Mouse (Mus musculus) layer of hippocampus, postnatal 10 days (tissue): Measurements from ENCODE around the gene Hivep3. TPM values are rescaled to one million over a fixed set of nuclear protein-coding genes. Genes with fewer than 3 reads are reported as not detected.

Source experiments
- DNase-seq, 2 experiments: peaks; one replicate each; pipeline ENCODE4 v3.0.0; 2021; ENCODE audit warnings: low spot score in 2 of 2
- total RNA-seq, 2 experiments: library from RNA; stranded (reverse); gene quantifications; 2 replicates each; pipeline ENCODE4 v1.2.3; 2021

The Hivep3 gene
- total RNA-seq, 2 experiments from 2014 or later, result 50.6 to 55.3 TPM

DNA sequence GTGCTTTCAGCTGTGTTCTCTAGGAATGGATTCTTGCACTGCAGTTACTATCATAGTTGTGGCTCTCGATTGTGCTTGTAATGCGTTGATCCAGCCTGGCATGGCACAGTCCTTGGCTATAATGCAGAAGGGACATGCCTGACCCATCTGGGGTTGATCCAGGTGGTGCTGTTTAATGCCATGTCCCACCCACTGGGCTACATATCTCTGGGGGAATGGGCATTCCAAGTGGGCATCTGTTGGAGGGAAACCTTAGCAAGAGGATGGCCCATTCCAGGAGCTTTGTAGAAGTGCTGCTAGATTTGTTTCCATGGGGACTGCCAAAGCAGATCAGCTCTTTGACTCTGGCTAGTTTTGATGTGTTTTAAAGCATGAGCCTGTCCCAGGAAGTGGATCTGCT lies 137.9 kb downstream of the Hivep3 start:
- no peak for DNase-seq

DNA sequence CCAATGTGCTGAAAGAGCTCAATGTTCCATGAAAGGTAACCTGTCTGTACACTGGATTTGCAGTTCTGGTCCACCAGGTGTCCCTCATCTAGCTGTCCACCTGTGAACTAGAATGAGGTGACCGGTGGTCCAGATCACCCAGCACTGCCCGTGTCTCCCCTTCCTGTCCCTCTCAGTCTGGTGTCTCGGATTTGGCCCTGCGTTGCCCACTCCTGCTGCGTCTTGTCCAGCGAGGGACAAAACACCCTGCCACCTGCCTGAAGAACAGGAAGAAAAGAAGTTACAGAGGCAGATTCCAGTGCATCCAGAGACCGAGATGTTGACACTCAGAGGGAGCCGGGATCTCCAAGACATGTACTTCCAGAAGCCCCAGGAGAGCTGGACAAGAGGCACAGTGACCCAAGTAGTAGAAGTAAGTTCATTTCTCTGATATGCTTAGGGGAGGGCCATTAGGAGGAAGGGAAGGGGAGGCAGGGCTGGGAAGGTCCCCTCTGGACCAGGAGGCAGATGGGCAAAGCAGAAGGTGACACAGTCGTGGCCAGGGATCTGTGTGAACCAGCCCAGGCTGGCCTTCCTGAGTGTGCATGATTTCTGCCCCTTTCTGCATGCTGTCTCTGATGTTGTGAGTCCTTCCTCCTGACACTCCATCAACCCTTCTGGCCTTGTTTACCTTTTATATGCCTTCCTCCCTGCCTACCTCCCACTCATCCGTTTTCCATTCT lies 138.4 kb downstream of the Hivep3 start:
- DNase-seq, result no peak

DNA sequence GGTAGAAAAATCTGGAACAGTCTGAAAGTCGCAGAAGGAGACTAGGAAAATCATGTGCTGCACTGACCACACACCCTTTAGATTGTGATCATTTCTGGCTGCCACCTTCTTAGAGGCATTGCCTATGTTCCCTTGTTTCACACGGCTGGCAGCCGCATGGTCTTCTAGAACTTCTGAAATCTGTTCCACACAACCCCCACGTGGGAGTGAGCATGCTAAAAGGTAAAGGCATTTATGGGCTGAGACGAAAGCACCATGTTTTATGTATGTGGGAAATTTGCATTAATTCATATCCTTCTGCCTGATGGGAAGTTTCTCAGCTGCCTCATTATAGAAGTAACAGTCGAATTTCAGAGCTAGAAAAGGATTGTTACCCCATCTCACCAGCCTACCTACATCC lies 140.4 kb downstream of the Hivep3 start:
- no peak for DNase-seq

DNA sequence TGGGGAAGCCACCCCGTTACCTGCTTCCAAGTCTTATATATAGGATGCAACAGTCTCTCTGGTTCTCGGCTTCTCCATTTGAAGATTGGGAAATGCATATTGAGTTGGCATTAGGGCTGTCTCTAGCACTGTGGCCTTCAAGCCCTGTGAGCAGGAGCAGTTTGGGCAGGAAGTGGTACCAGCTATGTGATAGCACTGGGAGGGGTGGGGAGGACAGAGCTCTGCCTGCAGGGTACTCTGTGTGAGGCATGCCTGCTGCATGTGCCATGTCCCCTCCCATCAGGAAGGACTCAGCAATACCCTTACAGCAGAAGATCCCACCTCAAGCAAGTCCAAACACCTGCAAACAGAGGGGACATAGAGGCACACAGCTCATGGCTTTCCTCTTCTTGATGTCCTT lies 142.0 kb downstream of the Hivep3 start:
- no peak for DNase-seq

DNA sequence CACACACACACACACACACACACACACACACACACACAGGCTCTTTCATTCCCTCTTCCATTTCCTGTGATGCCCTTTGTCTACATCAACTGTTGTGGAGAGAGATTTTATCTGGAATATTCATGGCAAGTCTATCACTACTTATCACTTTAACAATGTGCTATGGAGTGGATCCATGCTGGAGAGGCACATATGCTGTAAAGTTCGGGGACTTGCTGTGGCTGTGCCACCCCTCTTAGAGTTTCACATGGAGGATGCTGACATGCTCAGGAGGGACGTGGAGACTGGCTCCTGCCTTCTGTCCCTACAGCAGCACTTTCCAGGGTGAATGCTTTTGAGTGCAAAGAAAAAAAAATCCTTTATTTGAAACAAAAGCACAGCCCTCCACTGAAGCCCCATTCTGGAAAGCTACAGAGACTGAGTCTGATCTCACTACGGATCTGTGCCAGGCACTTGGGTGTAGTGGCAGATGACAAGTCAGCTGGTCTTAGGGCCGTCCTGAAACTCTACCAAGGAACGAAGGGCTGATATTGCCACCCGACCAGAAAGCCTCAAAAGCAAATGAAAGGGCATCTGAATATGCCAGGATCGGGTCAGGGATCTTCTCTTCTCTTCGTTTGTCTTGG lies 143.1 kb downstream of the Hivep3 start:
- no peak for DNase-seq

DNA sequence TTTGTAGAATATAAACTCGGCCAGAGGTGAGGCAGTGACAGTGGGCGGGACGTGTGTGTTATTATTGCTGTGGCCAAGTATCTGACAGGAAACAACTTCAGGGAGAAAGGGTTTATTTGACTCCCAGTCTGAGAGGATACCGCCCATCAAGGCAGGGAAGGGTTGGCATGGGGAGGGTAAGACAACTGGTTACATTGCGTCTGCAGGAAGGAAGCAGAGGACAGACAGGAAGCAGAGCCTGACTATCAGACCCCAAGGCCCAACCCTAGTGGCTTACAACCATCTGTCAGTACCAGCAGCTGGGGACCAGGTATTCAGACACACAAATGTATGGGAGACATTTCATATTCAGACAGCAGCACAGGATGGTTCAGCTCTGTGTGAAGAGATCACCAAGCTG lies 144.6 kb downstream of the Hivep3 start:
- no peak for DNase-seq

DNA sequence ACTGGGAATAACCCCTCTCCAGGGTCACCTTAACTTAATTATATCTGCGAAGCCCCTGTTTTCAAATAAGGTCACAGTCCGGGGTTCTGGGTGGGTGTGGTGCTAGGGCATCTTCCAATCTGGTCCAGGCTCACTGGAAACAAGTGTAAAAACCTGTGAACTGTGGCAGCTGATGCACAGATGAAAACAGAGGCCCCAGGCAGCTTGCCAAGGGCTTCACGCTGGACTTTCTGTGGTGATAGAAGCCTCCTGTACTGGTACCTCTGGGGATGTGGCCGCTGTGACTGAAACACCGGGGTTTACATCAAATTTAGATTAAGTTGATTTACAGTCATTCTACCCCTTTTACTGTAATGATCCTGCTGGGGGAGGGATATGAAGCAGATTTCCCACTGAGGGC lies 146.1 kb downstream of the Hivep3 start:
- no peak for DNase-seq

DNA sequence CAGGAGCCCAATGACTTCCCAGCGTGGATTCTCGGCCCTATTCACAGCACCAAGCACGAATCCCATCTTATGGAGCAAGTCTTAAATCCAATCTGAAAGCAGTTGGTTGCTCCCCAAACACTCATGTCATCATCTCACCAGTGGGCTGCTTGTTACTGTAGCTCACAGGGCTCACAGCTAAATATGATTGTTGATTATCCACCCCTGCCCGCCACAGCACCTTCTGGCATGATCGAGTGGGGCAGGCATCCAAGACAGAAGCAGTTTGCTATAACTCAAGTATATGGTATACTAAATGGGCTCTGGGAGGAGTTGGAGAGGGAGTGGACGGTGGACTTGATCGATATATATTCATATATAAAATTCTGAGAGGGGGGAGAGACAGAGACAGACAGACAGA lies 146.7 kb downstream of the Hivep3 start:
- no peak for DNase-seq

DNA sequence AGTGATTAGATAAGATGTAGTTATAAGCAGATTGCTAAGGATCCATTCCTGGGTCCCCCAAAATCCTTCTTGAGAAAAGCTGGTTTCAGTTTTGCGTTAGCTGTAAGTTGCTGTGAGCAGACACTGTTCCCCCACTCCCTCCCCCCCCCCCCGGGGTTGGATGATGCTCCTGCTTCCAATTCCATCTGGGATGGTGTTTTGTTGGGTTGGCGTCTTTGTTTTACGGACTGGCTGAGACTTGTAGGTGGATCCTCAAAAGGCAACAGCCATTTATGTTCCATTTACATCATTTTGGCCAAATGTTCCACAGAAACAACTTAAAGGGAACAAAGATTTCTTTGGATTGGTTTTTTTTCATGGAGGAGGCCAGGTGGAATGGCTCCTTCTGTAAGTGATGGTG lies 147.7 kb downstream of the Hivep3 start:
- DNase-seq, result no peak

DNA sequence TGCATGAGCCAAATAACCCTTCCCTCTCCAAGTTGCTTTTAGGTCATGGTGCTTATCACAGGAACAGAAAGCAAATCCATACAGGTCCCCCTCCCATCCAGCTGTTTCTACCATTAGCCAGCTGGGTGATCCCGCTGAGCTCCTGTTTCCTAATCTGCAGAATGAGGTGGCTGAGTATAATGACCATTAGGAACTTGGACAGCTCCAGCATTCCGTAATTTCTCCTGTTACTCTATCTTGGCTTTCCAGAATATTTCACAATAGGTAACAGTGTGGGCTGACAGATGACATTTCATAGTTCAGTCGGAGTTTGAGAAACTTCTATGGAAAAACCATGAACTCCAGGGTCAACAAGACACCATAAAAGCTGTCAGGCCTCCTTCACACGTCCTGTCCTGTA lies 148.8 kb downstream of the Hivep3 start:
- DNase-seq, result no peak

DNA sequence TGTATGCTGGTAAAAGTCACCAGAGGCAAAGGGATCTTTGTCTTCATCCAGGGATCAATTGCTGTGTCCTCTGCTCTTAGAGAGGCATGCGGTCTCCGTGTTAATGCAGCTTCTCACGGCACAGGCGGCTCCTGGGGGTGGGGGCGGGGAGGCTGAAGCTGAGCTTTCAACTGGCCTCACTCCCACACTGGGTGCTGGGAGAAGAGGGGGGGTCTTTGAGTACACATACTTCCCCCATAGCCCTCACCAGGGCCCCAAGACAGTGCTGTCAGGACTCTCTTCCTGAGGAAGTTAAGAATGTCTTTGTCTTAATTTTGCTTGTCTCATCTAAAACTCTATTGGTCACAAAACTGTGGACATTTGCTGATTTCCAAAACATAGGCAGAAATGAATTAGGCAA lies 149.2 kb downstream of the Hivep3 start:
- no peak for DNase-seq

DNA sequence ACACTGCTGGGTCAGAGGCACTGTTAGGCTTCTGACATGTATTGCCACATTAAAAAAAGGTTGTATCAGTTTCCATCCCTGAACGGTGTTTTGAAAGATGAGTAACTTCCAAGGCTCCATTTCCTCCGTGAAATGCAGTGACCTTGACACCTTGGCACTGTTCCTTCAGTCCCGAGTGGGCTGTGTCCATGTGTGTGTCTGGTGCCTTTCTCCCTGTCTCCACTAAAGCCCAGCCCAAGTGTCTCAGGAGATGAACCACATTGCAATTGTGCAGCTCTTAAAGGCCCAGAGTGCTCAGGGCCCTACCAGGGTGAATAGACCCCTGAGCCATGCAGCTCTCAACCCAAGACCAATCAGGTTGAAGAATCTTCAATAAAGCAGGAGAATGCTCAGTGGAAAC lies 153.0 kb downstream of the Hivep3 start:
- DNase-seq, result no peak

DNA sequence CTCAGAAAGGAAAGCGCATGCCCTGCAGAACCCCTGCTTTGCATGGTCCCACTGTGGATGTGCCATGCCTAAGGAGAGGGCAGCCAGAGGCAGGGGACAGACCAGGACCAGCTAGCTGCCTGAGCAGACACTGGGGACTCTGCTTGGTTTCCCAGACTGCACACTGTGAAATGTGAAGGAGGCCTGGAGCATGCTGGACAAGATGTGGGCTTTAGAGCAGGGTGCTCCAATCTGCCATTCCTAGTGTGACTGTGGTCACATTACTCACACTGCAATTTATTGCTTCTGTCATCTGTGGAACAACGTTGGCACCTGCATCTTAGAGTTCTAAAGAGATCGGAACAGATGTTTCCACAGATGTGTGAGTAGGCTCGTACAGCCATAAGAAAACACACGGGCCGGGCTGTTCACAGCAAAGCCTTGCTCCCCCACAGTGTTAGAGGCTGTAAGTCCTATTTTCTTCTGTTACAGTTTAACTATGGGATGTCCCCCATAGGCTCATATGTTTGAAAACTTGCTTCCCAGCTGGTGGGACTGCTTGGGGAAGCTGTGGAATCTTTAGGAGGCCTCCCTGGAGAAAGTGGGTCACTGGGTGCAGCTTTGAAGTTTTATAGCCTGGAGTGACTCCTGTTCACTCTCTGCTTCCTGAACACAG lies 154.1 kb downstream of the Hivep3 start:
- no peak for DNase-seq

DNA sequence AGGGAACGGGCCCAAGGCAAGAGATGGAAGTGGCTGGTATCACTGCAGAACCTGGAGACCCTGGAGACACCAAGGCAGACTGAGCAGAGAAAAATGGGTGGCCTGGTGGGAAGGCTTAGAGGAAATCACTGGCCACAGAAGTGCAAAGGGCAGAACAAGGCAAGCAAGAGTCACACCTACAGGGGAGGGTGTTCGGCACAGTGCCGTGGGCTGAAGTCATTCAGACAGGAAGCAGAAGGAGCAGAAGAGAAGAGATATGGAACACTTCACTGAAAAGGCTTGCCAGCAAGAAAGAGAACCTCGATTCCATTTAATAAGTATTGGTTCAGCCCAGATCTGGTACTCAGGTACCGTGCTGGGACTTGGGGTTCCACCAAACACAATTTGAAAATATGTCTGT lies 156.2 kb downstream of the Hivep3 start:
- DNase-seq, result no peak

DNA sequence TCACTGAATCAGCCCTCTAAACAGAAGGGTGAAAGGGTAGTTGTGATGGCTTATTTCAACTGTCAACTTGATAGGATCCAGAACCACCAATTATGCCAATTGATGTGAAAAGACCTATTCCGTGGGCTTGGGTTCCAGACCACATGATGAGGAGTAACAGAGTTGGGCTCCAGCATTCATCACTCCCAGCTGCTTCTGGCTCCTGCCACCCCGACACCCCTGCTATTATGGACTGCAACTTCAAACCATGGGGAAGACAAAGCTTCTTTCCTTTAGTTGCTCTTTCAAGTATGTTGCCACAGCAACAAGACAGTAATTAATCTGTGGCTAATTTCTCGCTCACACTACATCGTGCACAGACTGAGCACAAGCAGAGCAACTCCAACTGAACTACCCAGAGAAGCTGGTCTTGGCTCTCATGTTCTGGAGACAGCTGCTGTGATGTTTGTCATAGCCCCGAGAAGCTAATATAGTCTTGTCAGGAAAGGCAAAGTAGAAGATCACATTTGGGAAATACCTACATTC lies 159.7 kb downstream of the Hivep3 start:
- DNase-seq, result no peak

DNA sequence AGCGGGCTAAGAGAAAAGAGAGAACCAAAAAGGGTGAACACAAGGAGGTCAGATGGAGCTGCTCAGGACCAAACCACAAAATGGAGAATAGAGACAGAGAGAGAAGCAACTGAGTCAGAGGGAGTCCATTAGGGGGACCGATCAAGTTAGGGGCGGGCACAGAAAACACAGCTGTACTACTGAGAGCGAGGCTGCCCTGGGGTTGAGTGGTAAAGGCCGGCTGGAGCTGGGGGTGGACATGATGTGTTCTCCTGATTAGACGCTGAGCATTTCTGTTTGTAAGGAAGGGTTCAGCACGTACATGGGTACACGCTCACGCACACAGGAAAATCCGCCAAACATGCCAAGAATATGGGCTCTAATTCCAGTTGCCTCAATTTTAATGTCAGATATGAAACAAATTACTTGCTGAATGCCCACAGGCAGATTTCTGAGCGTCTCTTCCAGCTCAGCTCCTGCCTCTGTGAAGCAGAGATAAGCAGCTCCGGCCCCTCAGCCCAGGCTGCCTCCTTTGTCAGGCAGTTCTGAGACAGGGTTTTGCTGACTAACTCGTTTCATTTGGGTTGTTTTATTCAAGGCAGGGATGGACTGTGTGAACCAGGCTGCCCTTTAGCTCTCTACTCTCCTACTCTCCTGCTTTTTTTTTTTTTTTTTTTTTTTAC lies 161.3 kb downstream of the Hivep3 start:
- DNase-seq, result no peak

DNA sequence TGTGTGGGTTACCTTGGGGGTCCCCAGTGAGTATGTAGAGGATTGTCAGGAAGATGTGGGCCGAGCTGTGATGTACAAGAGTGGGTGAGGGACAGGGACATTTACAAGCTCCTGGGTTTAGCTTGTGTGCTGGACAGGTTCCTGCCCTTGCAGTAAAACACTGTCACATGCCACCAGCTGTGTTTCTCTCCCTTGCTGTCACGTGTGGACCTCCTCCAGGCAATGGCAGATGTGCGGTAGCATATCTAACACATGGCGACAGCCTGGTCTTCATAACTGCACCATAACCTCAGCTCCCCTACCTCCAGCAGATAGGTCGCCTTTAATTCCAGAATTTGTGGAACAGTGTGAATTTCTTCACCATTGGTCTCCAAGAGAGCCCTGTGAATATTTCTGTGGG lies 161.9 kb downstream of the Hivep3 start:
- DNase-seq, result no peak

DNA sequence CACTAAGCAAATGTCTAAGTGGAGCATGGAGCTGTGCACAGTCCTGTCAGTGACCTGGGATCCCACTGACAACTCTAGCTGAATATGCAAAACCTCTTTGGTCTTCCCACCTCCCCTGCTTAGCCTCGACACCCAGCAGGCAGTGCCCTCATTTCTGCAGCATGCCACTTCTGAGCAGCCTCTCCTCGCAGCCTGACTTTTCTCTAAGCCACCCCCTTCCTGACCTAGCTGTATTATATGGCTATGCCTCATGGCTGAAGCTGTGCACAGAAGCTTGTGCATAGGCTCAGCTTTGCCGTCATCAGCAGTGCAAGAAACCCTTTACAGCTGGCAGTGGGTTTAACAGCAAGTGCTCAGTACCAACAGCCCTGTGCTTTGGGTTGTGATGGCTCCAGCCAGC lies 163.0 kb downstream of the Hivep3 start:
- no peak for DNase-seq

DNA sequence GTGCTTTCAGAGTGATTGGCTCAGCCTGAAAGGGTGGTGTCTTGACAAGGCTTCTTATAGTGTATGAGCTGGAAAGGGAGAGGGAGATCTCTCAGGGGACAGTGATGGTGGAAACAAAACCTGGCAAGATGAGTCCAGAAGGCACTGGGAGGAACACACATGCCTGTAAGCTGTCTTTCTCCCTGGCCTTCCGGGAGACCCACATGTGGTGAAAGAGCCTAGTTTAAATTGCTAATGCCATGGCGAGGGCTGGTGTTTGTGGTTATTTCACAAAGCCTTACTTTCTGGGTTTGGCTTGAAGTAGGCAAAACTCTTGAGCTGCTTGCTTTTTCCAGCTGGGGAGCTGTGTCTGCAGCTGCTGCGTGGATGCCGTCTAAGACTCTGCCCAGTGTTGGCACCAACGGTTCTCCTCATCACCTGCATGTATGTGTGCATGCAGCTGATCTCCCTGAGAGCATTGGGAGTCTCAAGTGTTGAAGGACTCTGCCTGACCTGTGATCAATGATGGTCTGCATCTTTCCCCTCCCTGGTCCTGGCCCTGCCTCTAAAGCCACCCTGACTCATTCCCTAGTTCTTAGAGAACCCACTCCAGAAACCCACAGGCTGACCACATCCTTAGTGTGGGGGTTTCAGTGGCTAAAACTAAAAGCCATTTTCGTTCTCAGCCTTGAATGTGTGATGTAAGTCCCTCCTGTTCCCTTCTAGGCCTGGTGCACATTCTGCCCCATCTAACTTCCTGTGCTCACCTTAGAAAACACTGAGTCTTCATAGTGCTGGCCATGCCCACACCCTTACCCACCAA lies 163.7 kb downstream of the Hivep3 start:
- peak in 1 of 2 experiments; percentile 18 for DNase-seq

DNA sequence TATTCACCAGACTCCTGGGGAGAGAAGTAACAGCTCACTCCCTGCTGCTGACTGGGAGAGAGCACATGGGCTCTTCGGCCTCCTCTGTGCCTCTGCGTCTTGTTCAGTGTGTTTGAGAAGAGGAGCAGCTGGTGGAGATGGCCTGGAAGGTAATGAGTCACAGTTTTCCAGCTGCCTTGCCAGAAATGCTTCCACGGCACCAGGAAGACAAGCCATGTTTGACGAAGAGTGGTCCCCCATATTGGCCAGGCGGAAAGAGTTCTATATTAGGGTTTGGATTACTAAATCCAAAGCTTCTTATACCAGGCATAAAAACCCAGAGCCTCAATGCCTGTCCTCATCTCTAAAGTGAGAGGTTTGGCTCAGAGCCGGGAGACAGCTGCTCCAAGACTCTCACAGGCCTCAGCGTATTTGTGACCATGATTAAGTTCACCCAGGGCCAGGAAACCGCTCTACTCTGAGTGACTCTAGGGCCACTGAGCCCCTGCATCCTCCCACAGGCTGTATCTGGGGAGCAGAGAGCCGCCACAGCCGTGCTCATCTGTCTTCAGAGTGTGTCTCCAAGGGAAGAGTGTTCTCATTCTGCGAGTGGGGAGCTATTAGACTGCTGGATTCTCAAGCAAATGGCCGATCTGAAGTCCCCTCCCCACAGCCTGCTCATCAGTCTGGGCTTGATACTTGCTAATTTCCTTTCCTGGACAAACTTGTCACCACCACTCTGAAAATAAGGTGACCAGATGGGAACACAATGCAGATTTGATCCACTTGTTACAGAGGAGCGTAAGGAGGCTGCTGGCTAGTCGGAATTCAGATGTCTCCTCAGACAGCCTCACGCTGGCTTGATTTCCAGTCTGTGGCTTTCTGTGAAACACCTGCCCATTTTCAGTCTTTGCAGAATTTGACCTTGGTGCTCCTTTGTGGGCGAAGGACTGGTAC lies 168.2 kb downstream of the Hivep3 start:
- DNase-seq, result peak in 1 of 2 experiments; percentile 46
